Mouse (Mus musculus) lung, embryonic 14.5 days (tissue): ENCODE results near the gene Abcf1. TPM values are rescaled to one million over a fixed set of nuclear protein-coding genes. Genes with fewer than 3 reads are reported as not detected.

Source experiments
- ATAC-seq: fragments of 200-750 bp; cut with Nextera tagmentation; 2 replicates; pipeline ENCODE4 v1.8.0; 2017; ENCODE audit warnings: mild to moderate bottlenecking, moderate TSS enrichment, moderate library complexity; ENCODE audit not compliant: insufficient read depth
- DNase-seq: peaks from one replicate; pipeline ENCODE4 v3.0.0-alpha.2; 2015
- H3K27ac ChIP-seq: fragments of 300-500 bp; sonication (generic); 2 replicates; pipeline ENCODE4 v1.5.1; 2014; ENCODE audit warnings: low read depth, mild to moderate bottlenecking, moderate library complexity
- H3K27me3 ChIP-seq: fragments of 300-500 bp; sonication (generic); 2 replicates; pipeline ENCODE4 v1.6.1; 2014; ENCODE audit warnings: low read length, control low read depth; ENCODE audit not compliant: insufficient read depth
- H3K36me3 ChIP-seq: fragments of 300-500 bp; sonication (generic); 2 replicates; pipeline ENCODE4 v1.6.1; 2014; ENCODE audit warnings: control low read depth; ENCODE audit not compliant: insufficient read depth
- H3K4me1 ChIP-seq: fragments of 300-500 bp; sonication (generic); 2 replicates; pipeline ENCODE4 v1.6.1; 2014; ENCODE audit warnings: antibody characterized with exemption, control low read depth; ENCODE audit not compliant: insufficient read depth
- H3K4me2 ChIP-seq: fragments of 300-500 bp; sonication (generic); 2 replicates; pipeline ENCODE4 v1.6.1; 2014; ENCODE audit warnings: mild to moderate bottlenecking
- H3K4me3 ChIP-seq: fragments of 300-500 bp; sonication (generic); 2 replicates; pipeline ENCODE4 v1.5.1; 2014; ENCODE audit warnings: low read depth, low read length
- H3K9ac ChIP-seq: fragments of 300-500 bp; sonication (generic); 2 replicates; pipeline ENCODE4 v1.6.1; 2014
- H3K9me3 ChIP-seq: fragments of 300-500 bp; sonication (generic); 2 replicates; pipeline ENCODE4 v1.6.1; 2016; ENCODE audit warnings: low read depth, low read length, control low read depth
- CTCF ChIP-seq: IDR thresholded peaks from 2 replicates; pipeline ENCODE4 v1.5.1; 2016; ENCODE audit warnings: antibody characterized with exemption, low read depth
- WGBS: fragments of 180-500 bp; shearing (Covaris S2); extraction: QIAGEN DNeasy Blood & Tissue Kit; methylation state at CpG from one replicate; pipeline ENCODE4 v1.1.7; 2014; 5-methylcytosine and 5-hydroxymethylcytosine counted together
- polyA plus RNA-seq: library from polyadenylated mRNA; unstranded; fragments of >200 nt; fragmentation: Nextera tagmentation; extraction: Ambion mirVana; gene quantifications from 2 replicates; pipeline ENCODE4 v1.2.1, GENCODE M21; 2014

Gene Abcf1
- polyA plus RNA-seq, 1 experiment from 2014 or later, result 86.6 TPM

DNA sequence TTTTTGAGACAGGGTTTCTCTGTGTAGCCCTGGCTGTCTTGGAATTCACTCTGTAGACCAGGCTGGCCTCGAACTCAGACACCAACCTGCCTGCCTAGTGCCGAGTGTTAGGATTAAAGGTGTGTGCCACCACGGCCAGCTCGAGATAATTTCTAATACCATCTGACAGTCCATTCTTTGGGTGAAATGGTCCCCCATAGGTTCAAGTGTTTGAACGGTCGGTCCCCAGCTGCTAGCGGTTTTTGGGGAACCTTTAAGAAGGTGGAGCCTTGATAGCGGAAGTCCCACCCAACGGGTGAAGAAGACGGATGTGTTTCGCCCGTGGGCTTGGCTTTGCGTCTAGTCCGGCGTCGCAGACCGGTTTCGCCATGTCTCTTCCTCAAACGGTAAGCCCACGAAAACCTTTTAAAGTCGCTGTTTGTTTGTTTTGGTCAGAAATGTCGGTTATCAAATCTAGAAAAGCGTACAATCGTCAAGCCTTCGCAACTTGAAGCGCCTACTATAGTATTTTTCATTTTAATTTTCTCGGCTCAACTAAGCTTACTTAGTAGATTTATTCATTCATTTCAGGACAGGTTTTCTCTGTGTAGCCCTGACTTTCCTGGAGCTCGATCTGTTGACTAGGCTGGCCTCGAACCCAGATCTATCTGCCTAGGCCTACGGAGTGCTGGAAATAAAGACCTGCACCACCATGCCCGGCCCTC, 24.8 kb upstream of the Abcf1 start:
- 2% methylated on average over 31 of the region's 31 CpGs for WGBS
- DNase-seq (peak; percentile 93), ATAC-seq (peak; percentile 72)
- H3K4me3 ChIP-seq, result peak overlapping the region; percentile 51
- H3K9me3 ChIP-seq, result no peaks in the 10 kb centered on the region
- H3K4me1 ChIP-seq, result no peaks in the 10 kb centered on the region
- H3K4me2 ChIP-seq, result peak overlapping the region; percentile 69
- peaks cover 5% of the 10 kb centered on the region; the same call in 1 of the 2 replicates for H3K36me3 ChIP-seq
- H3K9ac ChIP-seq, result peak overlapping the region; percentile 61
- TF ChIP-seq CTCF, result no peak
- H3K27me3 ChIP-seq, result no peaks in the 10 kb centered on the region
- 0 out of 2 replicates have a peak overlapping the region, but pooled peaks have one; percentile 20 for H3K27ac ChIP-seq

DNA sequence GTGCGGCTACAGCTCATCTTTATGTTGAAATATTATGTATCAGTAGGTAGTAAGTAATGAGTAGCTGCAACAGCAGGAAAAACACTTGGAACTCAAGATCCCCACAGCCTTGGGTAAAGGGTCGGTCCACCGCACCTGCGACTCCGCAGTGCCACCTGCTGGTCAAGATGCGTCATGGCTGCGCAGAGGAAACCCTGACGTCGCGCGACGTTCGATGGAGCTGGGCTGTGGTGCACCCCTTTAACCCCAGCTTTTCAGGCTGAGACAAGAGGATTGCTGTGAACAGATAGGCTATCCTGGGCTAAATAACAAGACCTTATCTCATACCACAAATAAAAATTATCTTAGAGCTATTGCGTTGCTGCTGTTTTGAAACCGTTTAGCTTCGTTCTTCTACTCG, 24.1 kb upstream of the Abcf1 start:
- Histone ChIP-seq H3K4me1 (no peaks in the 10 kb centered on the region), H3K4me2 (peak overlapping the region; percentile 69), H3K27me3 (no peaks in the 10 kb centered on the region), H3K9me3 (no peaks in the 10 kb centered on the region), H3K36me3 (peaks cover 11% of the 10 kb centered on the region), H3K9ac (no peak overlapping the region), H3K4me3 (peak overlapping the region; percentile 51; the same call in 1 of the 2 replicates), H3K27ac (no peak overlapping the region)
- peak; percentile 93 for DNase-seq
- TF ChIP-seq CTCF, result peak; percentile 99
- 7% methylated on average over 17 of the region's 17 CpGs for WGBS
- ATAC-seq, result peak; percentile 59

DNA sequence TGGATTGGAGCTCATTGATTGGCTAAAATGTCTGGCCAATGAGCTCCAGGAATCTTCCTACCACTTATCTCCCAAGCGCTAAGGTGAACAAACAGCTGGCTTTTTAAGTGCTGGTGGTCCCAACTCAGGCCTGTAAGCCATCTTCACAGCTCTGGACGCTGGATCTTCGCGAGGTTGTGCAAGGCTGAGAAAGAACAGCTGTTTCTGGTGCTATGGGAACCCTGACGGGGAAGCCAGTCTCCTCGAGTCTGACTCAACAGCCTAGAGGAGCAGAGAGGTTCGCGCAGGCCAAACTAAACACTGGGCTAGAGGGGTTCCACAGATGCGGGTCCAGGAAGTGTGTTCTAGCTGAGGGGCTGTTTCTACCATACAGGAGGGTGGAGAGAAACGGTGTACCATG, 22.2 kb upstream of the Abcf1 start:
- TF ChIP-seq CTCF, result no peak
- no peak overlapping the region for H3K27ac ChIP-seq
- no peak overlapping the region for H3K9ac ChIP-seq
- no peaks in the 10 kb centered on the region for H3K4me1 ChIP-seq
- H3K9me3 ChIP-seq, result no peaks in the 10 kb centered on the region
- peak; percentile 72 for DNase-seq
- no peak overlapping the region for H3K4me2 ChIP-seq
- H3K4me3 ChIP-seq, result no peak overlapping the region
- WGBS, result 16% methylated on average over 10 of the region's 10 CpGs
- H3K27me3 ChIP-seq, result no peaks in the 10 kb centered on the region
- H3K36me3 ChIP-seq, result peaks cover 30% of the 10 kb centered on the region
- peak; percentile 7; the same call in 1 of the 2 replicates for ATAC-seq

DNA sequence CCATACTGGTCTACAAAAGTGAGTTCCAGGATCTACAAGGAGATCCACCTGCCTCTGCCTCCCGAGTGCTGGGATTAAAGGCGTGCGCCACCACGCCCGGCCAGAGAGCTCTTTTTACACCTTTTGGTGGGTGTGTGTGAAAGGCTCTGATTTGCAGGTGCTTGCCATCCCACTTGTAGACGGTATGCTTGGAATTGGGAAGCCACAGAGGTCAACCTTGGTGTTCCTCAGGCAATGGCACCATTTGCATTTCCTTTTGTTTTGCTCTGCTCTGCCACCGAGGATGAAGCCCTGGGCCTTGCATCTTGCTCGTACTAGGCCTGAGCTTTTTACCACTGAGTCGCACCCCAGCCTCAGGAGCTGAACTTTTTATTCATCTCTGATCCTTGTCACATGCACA, 12.2 kb upstream of the Abcf1 start:
- no peak for DNase-seq
- Histone ChIP-seq H3K9me3 (no peaks in the 10 kb centered on the region), H3K4me3 (no peak overlapping the region), H3K27ac (no peak overlapping the region), H3K9ac (no peak overlapping the region), H3K4me2 (no peak overlapping the region), H3K36me3 (peaks cover 50% of the 10 kb centered on the region), H3K27me3 (no peaks in the 10 kb centered on the region), H3K4me1 (no peaks in the 10 kb centered on the region)
- ATAC-seq, result no peak
- TF ChIP-seq CTCF, result no peak
- whole genome bisulfite sequencing, result 92% methylated on average over 9 of the region's 9 CpGs

DNA sequence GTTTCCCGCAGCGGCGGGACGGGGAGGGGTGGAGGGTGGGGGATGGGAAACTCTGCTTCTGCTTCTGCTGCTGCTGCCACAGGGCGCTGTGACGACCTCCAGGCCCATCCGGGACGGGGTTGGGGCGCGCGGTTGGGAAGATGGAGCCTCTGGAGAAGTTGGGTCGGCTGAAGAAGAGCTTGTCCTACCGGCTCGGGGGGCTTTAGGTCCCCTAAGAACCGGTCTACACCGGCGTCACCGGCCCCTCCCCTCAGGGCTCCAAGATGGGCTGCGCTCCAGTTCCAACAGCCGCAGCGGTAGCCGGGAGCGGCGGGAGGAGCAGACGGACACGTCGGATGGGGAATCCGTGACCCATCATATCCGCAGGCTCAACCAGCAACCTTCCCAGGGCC, 10.8 kb upstream of the Abcf1 start:
- peaks cover 43% of the 10 kb centered on the region for H3K36me3 ChIP-seq
- under 1% methylated on average over 27 of the region's 29 CpGs for WGBS
- peak; percentile 69 for DNase-seq

DNA sequence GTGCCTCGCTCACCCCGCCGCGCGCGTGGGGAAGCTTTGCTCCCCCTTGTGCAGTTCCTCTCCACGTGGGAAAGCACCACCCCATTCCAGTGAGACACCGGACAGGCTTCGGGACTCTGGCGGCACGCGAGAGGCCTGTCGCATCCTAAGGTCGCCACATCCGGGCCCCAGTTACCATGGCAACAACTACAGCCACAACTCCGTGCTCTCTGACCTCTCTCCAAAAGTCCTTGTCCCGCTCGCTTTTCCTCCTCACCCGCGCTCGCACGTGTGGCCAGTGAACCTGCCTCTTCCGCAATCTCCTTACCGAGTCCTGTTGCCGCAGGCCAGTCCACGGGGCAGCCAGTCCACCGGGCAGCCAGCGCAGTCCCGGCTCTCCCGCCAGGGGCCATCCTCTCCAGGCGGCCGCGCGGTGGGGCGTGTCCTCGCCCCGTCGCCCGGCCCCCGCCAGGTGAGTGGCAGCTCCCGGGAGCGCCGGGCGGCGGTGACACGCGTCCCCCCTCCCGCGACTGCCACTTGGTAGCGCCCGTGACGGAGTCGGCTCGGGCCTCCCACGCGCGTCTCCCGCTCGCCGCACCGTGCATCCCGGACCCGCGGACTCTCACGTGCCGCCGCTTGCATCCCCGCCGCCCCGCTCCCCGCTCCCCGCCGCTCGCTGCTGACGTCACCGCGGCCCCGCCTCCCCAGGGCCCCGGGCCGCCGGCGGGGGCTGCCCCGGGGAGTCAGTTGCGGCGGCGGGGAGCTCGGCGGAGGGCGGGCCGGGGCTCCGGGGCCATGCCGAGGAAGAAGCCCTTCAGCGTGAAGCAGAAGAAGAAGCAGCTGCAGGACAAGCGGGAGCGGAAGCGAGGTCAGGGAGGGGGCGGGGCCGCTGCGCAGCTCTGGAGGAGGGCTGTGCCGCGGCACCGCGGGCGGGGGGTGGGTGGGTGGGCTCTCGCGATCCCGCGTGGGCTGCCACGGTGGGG, 10.1 kb upstream of the Abcf1 start, which contains the start of the genes Gnl1 and Prr3:
Gene Gnl1 (plus strand): TSS at position 451 of the 962 bp plus-strand sequence.
Gene Prr3 (minus strand): TSS at position 836 of the 962 bp plus-strand sequence.
- Histone ChIP-seq H3K9me3 (no peaks in the 10 kb centered on the region), H3K4me3 (peak within 1 kb of the TSS; percentile 89), H3K36me3 (peaks cover 45% of the 10 kb centered on the region), H3K4me2 (peak within 1 kb of the TSS; percentile 85), H3K9ac (peak within 1 kb of the TSS; percentile 76), H3K27me3 (no peaks in the 10 kb centered on the region), H3K27ac (peak within 1 kb of the TSS; percentile 95), H3K4me1 (no peaks in the 10 kb centered on the region)
- DNase-seq, result peak; percentile 95
- TF ChIP-seq CTCF, result 0 out of 2 replicates have a peak, but pooled peaks have one; percentile 19
- under 1% methylated on average over 94 of the region's 109 CpGs for WGBS
- peak; percentile 88 for ATAC-seq

More for the DNA sequence above, 10.8 kb upstream of the Abcf1 start:
- Histone ChIP-seq H3K4me2 (peak overlapping the region; percentile 85), H3K4me3 (peak overlapping the region; percentile 89), H3K4me1 (no peaks in the 10 kb centered on the region), H3K9me3 (no peaks in the 10 kb centered on the region), H3K9ac (peak overlapping the region; percentile 76), H3K27me3 (no peaks in the 10 kb centered on the region), H3K27ac (peak overlapping the region; percentile 95)
- no peak for TF ChIP-seq CTCF
- ATAC-seq, result peak; percentile 52; the same call in 1 of the 2 replicates
